Mouse (Mus musculus): ENCODE measurements around the gene Slc17a3.

The Slc17a3 gene

GRCm38 (mm10) chr13:23839308-23839707 lies at the start of gene Slc17a3:
TSS of gene Slc17a3 (plus strand) at chr13:23839434.
- no peak for DNase-seq (ENCODE audit: low spot score)

GRCm38 (mm10) chr13:23792520-23792919 lies 46.7 kb upstream of the Slc17a3 start:
- peak; percentile 80 for DNase-seq (ENCODE audit: low spot score)

- no peak for DNase-seq (ENCODE audit: low spot score)
Measured at GRCm38 (mm10) chr13:23799405-23799804, 39.8 kb upstream of the Slc17a3 start.

- no peak for DNase-seq (ENCODE audit: low spot score)
Measured at GRCm38 (mm10) chr13:23804532-23804931, 34.7 kb upstream of the Slc17a3 start.

- no peak for DNase-seq (ENCODE audit: low spot score)
Measured at GRCm38 (mm10) chr13:23806422-23807052, 32.7 kb upstream of the Slc17a3 start, which contains the start of gene Slc17a2. TSS of gene Slc17a2 (plus strand) at chr13:23806993.

- DNase-seq (ENCODE audit: low spot score): no peak
Measured at GRCm38 (mm10) chr13:23816148-23816547, 23.1 kb upstream of the Slc17a3 start.

- DNase-seq (ENCODE audit: low spot score): no peak
Measured at GRCm38 (mm10) chr13:23820179-23820940, 18.9 kb upstream of the Slc17a3 start.

- no peak for DNase-seq (ENCODE audit: low spot score)
Measured at GRCm38 (mm10) chr13:23822213-23822612, 17.0 kb upstream of the Slc17a3 start.

GRCm38 (mm10) chr13:23826606-23827005 lies 12.6 kb upstream of the Slc17a3 start:
- no peak for DNase-seq (ENCODE audit: low spot score)

- DNase-seq (ENCODE audit: low spot score): peak; percentile 81
Measured at GRCm38 (mm10) chr13:23833053-23833452, 6.2 kb upstream of the Slc17a3 start.

- DNase-seq (ENCODE audit: low spot score): no peak
Measured at GRCm38 (mm10) chr13:23834836-23835235, 4.4 kb upstream of the Slc17a3 start.

GRCm38 (mm10) chr13:23836630-23837029 lies 2.6 kb upstream of the Slc17a3 start:
- no peak for DNase-seq (ENCODE audit: low spot score)

GRCm38 (mm10) chr13:23845851-23846250 lies 6.6 kb downstream of the Slc17a3 start:
- DNase-seq (ENCODE audit: low spot score): no peak

GRCm38 (mm10) chr13:23849299-23849698 lies 10.1 kb downstream of the Slc17a3 start:
- DNase-seq (ENCODE audit: low spot score): no peak

- DNase-seq (ENCODE audit: low spot score): no peak
Measured at GRCm38 (mm10) chr13:23856401-23856800, 17.2 kb downstream of the Slc17a3 start.

GRCm38 (mm10) chr13:23861815-23862214 lies 22.6 kb downstream of the Slc17a3 start:
- DNase-seq (ENCODE audit: low spot score): no peak

GRCm38 (mm10) chr13:23864711-23865110 lies 25.5 kb downstream of the Slc17a3 start:
- no peak for DNase-seq (ENCODE audit: low spot score)

- no peak for DNase-seq (ENCODE audit: low spot score)
Measured at GRCm38 (mm10) chr13:23866086-23866710, 27.0 kb downstream of the Slc17a3 start.

GRCm38 (mm10) chr13:23867000-23867399 lies 27.8 kb downstream of the Slc17a3 start:
- DNase-seq (ENCODE audit: low spot score): no peak

GRCm38 (mm10) chr13:23867405-23867804 lies 28.2 kb downstream of the Slc17a3 start, which contains the start of gene Slc17a1:
TSS of gene Slc17a1 (plus strand) at chr13:23867750.
- DNase-seq (ENCODE audit: low spot score): no peak

- DNase-seq (ENCODE audit: low spot score): no peak
Measured at GRCm38 (mm10) chr13:23868790-23869533, 29.7 kb downstream of the Slc17a3 start.

GRCm38 (mm10) chr13:23869996-23870395 lies 30.8 kb downstream of the Slc17a3 start:
- no peak for DNase-seq (ENCODE audit: low spot score)

Measured in retina, embryonic 14.5 days (tissue).